Mouse (Mus musculus) embryonic facial prominence, embryonic 14.5 days (tissue): ENCODE results near the gene Maml3. TPM values are rescaled to one million over a fixed set of nuclear protein-coding genes. Genes with fewer than 3 reads are reported as not detected.

Experiments used
- ATAC-seq: fragments of 200-750 bp; cut with Nextera tagmentation; 2 replicates; pipeline ENCODE4 v1.8.0; 2017; ENCODE audit warnings: low read depth, moderate number of reproducible peaks, moderate TSS enrichment
- DNase-seq: peaks from one replicate; pipeline ENCODE4 v3.0.0-alpha.2; 2015; ENCODE audit warnings: low spot score
- H3K27ac ChIP-seq: fragments of 300-500 bp; sonication (generic); replicated peaks from 2 replicates; pipeline ENCODE4 v1.5.1; 2014; ENCODE audit warnings: low read depth, mild to moderate bottlenecking, low read length, moderate library complexity
- H3K27me3 ChIP-seq: fragments of 300-500 bp; sonication (generic); replicated peaks from 2 replicates; pipeline ENCODE4 v1.6.1; 2014; ENCODE audit warnings: low read length; ENCODE audit not compliant: control insufficient read depth, insufficient read depth
- H3K36me3 ChIP-seq: fragments of 300-500 bp; sonication (generic); 2 replicates; pipeline ENCODE4 v1.6.1; 2014; ENCODE audit warnings: low read length, mixed read lengths; ENCODE audit not compliant: control insufficient read depth, insufficient read depth
- H3K4me1 ChIP-seq: fragments of 300-500 bp; sonication (generic); 2 replicates; pipeline ENCODE4 v1.6.1; 2014; ENCODE audit warnings: antibody characterized with exemption, low read length; ENCODE audit not compliant: control insufficient read depth, insufficient read depth
- H3K4me2 ChIP-seq: fragments of 300-500 bp; sonication (generic); 2 replicates; pipeline ENCODE4 v1.6.1; 2014; ENCODE audit warnings: low read depth, mild to moderate bottlenecking, low read length, moderate library complexity, mixed read lengths
- H3K4me3 ChIP-seq: fragments of 300-500 bp; sonication (generic); 2 replicates; pipeline ENCODE4 v1.5.1; 2014; ENCODE audit warnings: low read depth, mild to moderate bottlenecking, low read length
- H3K9ac ChIP-seq: fragments of 300-500 bp; sonication (generic); 2 replicates; pipeline ENCODE4 v1.6.1; 2014; ENCODE audit warnings: low read depth, mild to moderate bottlenecking, low read length, moderate library complexity, mixed read lengths
- H3K9me3 ChIP-seq: fragments of 300-500 bp; sonication (generic); 2 replicates; pipeline ENCODE4 v1.6.1; 2016; ENCODE audit warnings: low read length; ENCODE audit not compliant: control insufficient read depth
- WGBS: fragments of 180-500 bp; shearing (Covaris S2); extraction: QIAGEN DNeasy Blood & Tissue Kit; methylation state at CpG from one replicate; pipeline ENCODE4 v1.1.7; 2014; 5-methylcytosine and 5-hydroxymethylcytosine counted together
- polyA plus RNA-seq: library from polyadenylated mRNA; unstranded; fragments of >200 nt; fragmentation: Nextera tagmentation; extraction: Ambion mirVana; gene quantifications from 2 replicates; pipeline ENCODE4 v1.2.1, GENCODE M21; 2014

Maml3 gene
- polyA plus RNA-seq, 1 experiment from 2014 or later: 4.8 TPM

GRCm38 (mm10) chr3:52011032-52011710 lies 93.7 kb downstream of the Maml3 start:
- Histone ChIP-seq H3K4me3 (no peak overlapping the region), H3K4me2 (no peak overlapping the region), H3K27me3 (no peaks in the 10 kb centered on the region), H3K9ac (no peak overlapping the region), H3K27ac (no peak overlapping the region), H3K9me3 (no peaks in the 10 kb centered on the region), H3K36me3 (no peaks in the 10 kb centered on the region), H3K4me1 (peaks cover 12% of the 10 kb centered on the region)
- DNase-seq (no peak), ATAC-seq (no peak)
- 62% methylated on average over 9 of the region's 9 CpGs for WGBS

- peak; percentile 58 for DNase-seq
Observed at GRCm38 (mm10) chr3:52009321-52009720, 95.6 kb downstream of the Maml3 start.

GRCm38 (mm10) chr3:52007602-52008252 lies 97.1 kb downstream of the Maml3 start:
- DNase-seq (peak; percentile 93), ATAC-seq (peak; percentile 90)
- H3K27ac ChIP-seq: peak overlapping the region; percentile 81
- 2% methylated on average over 17 of the region's 21 CpGs for WGBS
- no peaks in the 10 kb centered on the region for H3K9me3 ChIP-seq
- H3K4me1 ChIP-seq: peaks cover 12% of the 10 kb centered on the region
- no peaks in the 10 kb centered on the region for H3K36me3 ChIP-seq
- H3K4me3 ChIP-seq: peak overlapping the region; percentile 44
- peak overlapping the region; percentile 68 for H3K4me2 ChIP-seq
- peak overlapping the region; percentile 57 for H3K9ac ChIP-seq
- no peaks in the 10 kb centered on the region for H3K27me3 ChIP-seq

More at GRCm38 (mm10) chr3:52009321-52009720, 95.6 kb downstream of the Maml3 start:
- no peak overlapping the region for H3K4me2 ChIP-seq
- H3K27ac ChIP-seq: no peak overlapping the region
- H3K27me3 ChIP-seq: no peaks in the 10 kb centered on the region
- H3K36me3 ChIP-seq: no peaks in the 10 kb centered on the region
- H3K9me3 ChIP-seq: no peaks in the 10 kb centered on the region
- no peak overlapping the region for H3K9ac ChIP-seq
- peaks cover 12% of the 10 kb centered on the region for H3K4me1 ChIP-seq
- 27% methylated on average over 6 of the region's 6 CpGs for WGBS
- no peak; the same call in 1 of the 2 replicates for ATAC-seq
- H3K4me3 ChIP-seq: no peak overlapping the region

GRCm38 (mm10) chr3:52006721-52007330 lies 98.0 kb downstream of the Maml3 start:
- WGBS: 24% methylated on average over 9 of the region's 9 CpGs
- no peaks in the 10 kb centered on the region for H3K27me3 ChIP-seq
- no peaks in the 10 kb centered on the region for H3K36me3 ChIP-seq
- no peaks in the 10 kb centered on the region for H3K9me3 ChIP-seq
- DNase-seq: no peak
- no peak for ATAC-seq
- peaks cover 12% of the 10 kb centered on the region for H3K4me1 ChIP-seq
- peak overlapping the region; percentile 57 for H3K9ac ChIP-seq
- peak overlapping the region; percentile 44 for H3K4me3 ChIP-seq
- peak overlapping the region; percentile 81; the same call in 1 of the 2 replicates for H3K27ac ChIP-seq
- peak overlapping the region; percentile 68 for H3K4me2 ChIP-seq

- Histone ChIP-seq H3K4me3 (no peak overlapping the region), H3K4me1 (peaks cover 12% of the 10 kb centered on the region), H3K9ac (no peak overlapping the region), H3K4me2 (no peak overlapping the region), H3K9me3 (no peaks in the 10 kb centered on the region), H3K27me3 (no peaks in the 10 kb centered on the region), H3K36me3 (no peaks in the 10 kb centered on the region), H3K27ac (no peak overlapping the region)
- 88% methylated on average over 6 of the region's 6 CpGs for WGBS
- ATAC-seq: no peak
- no peak for DNase-seq
Observed at GRCm38 (mm10) chr3:52003663-52004062, 101.2 kb downstream of the Maml3 start.

- Histone ChIP-seq H3K9ac (no peak overlapping the region), H3K27me3 (no peaks in the 10 kb centered on the region), H3K27ac (no peak overlapping the region), H3K4me3 (no peak overlapping the region), H3K9me3 (no peaks in the 10 kb centered on the region), H3K36me3 (no peaks in the 10 kb centered on the region), H3K4me2 (no peak overlapping the region), H3K4me1 (peaks cover under 1% of the 10 kb centered on the region; the same call in 1 of the 2 replicates)
- WGBS: 87% methylated on average over 9 of the region's 9 CpGs
- DNase-seq (no peak), ATAC-seq (no peak)
Observed at GRCm38 (mm10) chr3:52001518-52001895, 103.4 kb downstream of the Maml3 start.

GRCm38 (mm10) chr3:52000871-52001517 lies 103.9 kb downstream of the Maml3 start:
- Histone ChIP-seq H3K4me2 (no peak overlapping the region), H3K9ac (no peak overlapping the region), H3K4me3 (no peak overlapping the region), H3K4me1 (no peaks in the 10 kb centered on the region), H3K27me3 (no peaks in the 10 kb centered on the region), H3K36me3 (no peaks in the 10 kb centered on the region), H3K9me3 (no peaks in the 10 kb centered on the region), H3K27ac (no peak overlapping the region)
- no peak for ATAC-seq
- WGBS: 85% methylated on average over 10 of the region's 10 CpGs
- DNase-seq: no peak

- peak; percentile 65 for DNase-seq
- no peak overlapping the region for H3K27ac ChIP-seq
- H3K4me2 ChIP-seq: no peak overlapping the region
- H3K4me3 ChIP-seq: no peak overlapping the region
- H3K4me1 ChIP-seq: no peaks in the 10 kb centered on the region
- H3K9me3 ChIP-seq: no peaks in the 10 kb centered on the region
- 85% methylated on average over 21 of the region's 21 CpGs for WGBS
- no peak overlapping the region for H3K9ac ChIP-seq
- no peak for ATAC-seq
- H3K27me3 ChIP-seq: no peaks in the 10 kb centered on the region
- no peaks in the 10 kb centered on the region for H3K36me3 ChIP-seq
Observed at GRCm38 (mm10) chr3:51999671-52000437, 105.0 kb downstream of the Maml3 start.
